ENCODE assay signal across 8 mouse cellular contexts in genomic region chr3:138490034-138490337, GRCm38 (mm10). TPM values are rescaled to one million over a fixed set of nuclear protein-coding genes. Genes with fewer than 3 reads are reported as not detected.
DNase-seq lines count a peak whose midpoint lies in the region; ATAC-seq and TF ChIP-seq lines count a peak whose summit lies in the region.

No protein-coding gene starts in this region.

- no peak for ATAC-seq in heart, embryonic 12.5 days (ENCODE audit: insufficient number of reproducible peaks, low FRiP score)
- ATAC-seq in heart, embryonic 16.5 days (replicated peaks; ENCODE audit: extremely low read depth, insufficient read depth, low FRiP score): no peak

- H3K4me3 ChIP-seq in heart, embryonic 12.5 days: peak overlapping the region; percentile 88
- H3K4me3 ChIP-seq in MEL (ENCODE audit: control insufficient read depth in 1 of 2, insufficient read depth in 1 of 2, low read depth in 2 of 2, low read length in 2 of 2) (peak overlapping the region; percentile 89 to 92), macrophage (ENCODE audit: inconsistent target) (peak overlapping the region; percentile 56)
- H3K4me3 ChIP-seq in heart, embryonic 16.5 days (ENCODE audit: low read length): peak overlapping the region; percentile 94

- H3K36me3 ChIP-seq in heart, embryonic 12.5 days: peaks cover 14% of the 10 kb centered on the region
- H3K36me3 ChIP-seq in MEL (ENCODE audit: control insufficient read depth in 1 of 2, insufficient read depth in 2 of 2, low read length in 2 of 2) (peaks cover 8 to 20% of the 10 kb centered on the region in 2 experiments), macrophage (ENCODE audit: inconsistent target) (no peaks in the 10 kb centered on the region)
- H3K36me3 ChIP-seq in heart, embryonic 16.5 days (ENCODE audit: control insufficient read depth, insufficient read depth): peaks cover 4% of the 10 kb centered on the region; the same call in 1 of the 2 replicates

- no peak for TF ChIP-seq POLR2A in MEL (IDR thresholded peaks at IDR 0.05; ENCODE audit: control insufficient read depth in 1 of 2, insufficient read depth in 1 of 2, low read depth in 1 of 2, low read length in 2 of 2, poor library complexity in 1 of 2)

- intact Hi-C loops in heart, postnatal 36 days (cut with DNase I): loop anchor here (2.0 kb wide), 1 partner anchor 37 kb away; the partner anchor contains the start of gene Eif4e

- peak overlapping the region; percentile 78 for H3K4me2 ChIP-seq in heart, embryonic 12.5 days
- H3K4me2 ChIP-seq in heart, embryonic 16.5 days (ENCODE audit: low read depth, low read length): peak overlapping the region; percentile 72

- no peaks in the 10 kb centered on the region for H3K27me3 ChIP-seq in heart, embryonic 12.5 days (replicated peaks)
- H3K27me3 ChIP-seq in MEL (ENCODE audit: control insufficient read depth in 1 of 2, insufficient read depth in 2 of 2, low read length in 2 of 2): no peaks in the 10 kb centered on the region
- no peaks in the 10 kb centered on the region for H3K27me3 ChIP-seq in heart, embryonic 16.5 days (ENCODE audit: control insufficient read depth, insufficient read depth, low read length)

- no peak for TF ChIP-seq CTCF in MEL (IDR thresholded peaks at IDR 0.05 in 2 of 3, conservative IDR thresholded peaks at IDR 0.05 in 1 of 3; ENCODE audit: control insufficient read depth in 1 of 3, insufficient read depth in 1 of 3, low read depth in 2 of 3, low read length in 3 of 3, poor library complexity in 1 of 3, severe bottlenecking in 1 of 3)

- no peak overlapping the region for H3K27ac ChIP-seq in heart, embryonic 12.5 days (ENCODE audit: poor library complexity, severe bottlenecking)
- peak overlapping the region; percentile 98 for H3K27ac ChIP-seq in MEL (ENCODE audit: control insufficient read depth, low read depth, low read length)
- no peak overlapping the region for H3K27ac ChIP-seq in heart, embryonic 16.5 days (ENCODE audit: low read length)
- peak overlapping the region; percentile 77 for H3K27ac ChIP-seq in macrophage

- DNase-seq in heart, postnatal 36 days: no peak
- DNase-seq in MEL (ENCODE audit: low read depth, low spot score): peak; percentile 64
- no peak for DNase-seq in urinary bladder, adult 2 months (ENCODE audit: low spot score)
- no peak for DNase-seq in adrenal gland, adult 8-10 months
- no peak for DNase-seq in embryo, embryonic 11 days

- H3K79me2 ChIP-seq in MEL (ENCODE audit: control insufficient read depth, insufficient read depth, low read length, poor library complexity) (peaks cover 35% of the 10 kb centered on the region), macrophage (ENCODE audit: inconsistent target) (peaks cover 38% of the 10 kb centered on the region)

- no peak for TF ChIP-seq RAD21 in MEL (IDR thresholded peaks at IDR 0.05; ENCODE audit: low read depth, low read length)

- WGBS in heart, embryonic 12.5 days: 21% methylated on average over 6 of the region's 6 CpGs
- WGBS in heart, embryonic 16.5 days: 15% methylated on average over 6 of the region's 6 CpGs
- WGBS in macrophage (ENCODE audit: missing documents): 17% methylated on average over 6 of the region's 6 CpGs

- H3K9me3 ChIP-seq in heart, embryonic 12.5 days (replicated peaks): peaks cover 4% of the 10 kb centered on the region; the same call in 1 of the 2 replicates
- no peaks in the 10 kb centered on the region for H3K9me3 ChIP-seq in MEL (replicated peaks; ENCODE audit: insufficient read depth, low read length)
- no peaks in the 10 kb centered on the region for H3K9me3 ChIP-seq in heart, embryonic 16.5 days (replicated peaks; ENCODE audit: control insufficient read depth, low read length)

- peak overlapping the region; percentile 63 for H3K9ac ChIP-seq in heart, embryonic 12.5 days
- peak overlapping the region; percentile 98 for H3K9ac ChIP-seq in MEL (ENCODE audit: control insufficient read depth, low read depth, low read length, poor library complexity, severe bottlenecking)
- H3K9ac ChIP-seq in heart, embryonic 16.5 days (ENCODE audit: low read length): peak overlapping the region; percentile 75

- TF ChIP-seq EP300 in MEL (IDR thresholded peaks at IDR 0.05; ENCODE audit: low read depth in 1 of 2, low read length in 2 of 2): no peak

- peaks cover 7% of the 10 kb centered on the region for H3K4me1 ChIP-seq in heart, embryonic 12.5 days (replicated peaks)
- H3K4me1 ChIP-seq in MEL (ENCODE audit: control insufficient read depth in 1 of 2, insufficient read depth in 2 of 2, low read length in 2 of 2): peaks cover 3 to 10% of the 10 kb centered on the region in 2 experiments; a peak in 2 of 4 replicates
- peaks cover 9% of the 10 kb centered on the region for H3K4me1 ChIP-seq in heart, embryonic 16.5 days (ENCODE audit: control insufficient read depth, insufficient read depth, low read length)

TF ChIP-seq in MEL, 35 proteins besides CTCF, POLR2A, EP300 and RAD21:
- TF ChIP-seq KAT2A (conservative IDR thresholded peaks at IDR 0.05; ENCODE audit: low read depth, low read length) (no peak), MYC (IDR thresholded peaks at IDR 0.05; ENCODE audit: low read depth, low read length) (no peak), SIN3A (IDR thresholded peaks at IDR 0.05; ENCODE audit: low read length) (peak; percentile 7; the same call in 1 of the 2 replicates), MEF2A (IDR thresholded peaks at IDR 0.05; ENCODE audit: extremely low read depth, insufficient replicate concordance, low read depth, low read length, poor library complexity, severe bottlenecking) (no peak), HCFC1 (IDR thresholded peaks at IDR 0.05; ENCODE audit: low read depth, low read length) (0 out of 2 replicates have a peak, but pooled peaks have one; percentile 3), RCOR1 (IDR thresholded peaks at IDR 0.05; ENCODE audit: low read depth, low read length) (peak; percentile 4; the same call in 1 of the 2 replicates), MYB (IDR thresholded peaks at IDR 0.05; ENCODE audit: low read depth, low read length) (no peak)

RNA-seq across cellular contexts. Expression of gene Metap1, which starts 0.7 kb away (rescaled TPM):
- 38.8 and 40.9 TPM in 2 replicates for polyA plus RNA-seq in heart, embryonic 12.5 days (2016; fragmentation: Nextera tagmentation; extraction: Ambion mirVana)
- total RNA-seq in heart, postnatal 36 days (2021): 10 to 100 TPM; 39.0 to 39.2 TPM
- 71.0 and 73.1 TPM in 2 replicates for total RNA-seq in MEL (2012; rRNA removed)
- polyA plus RNA-seq in MEL (2012; ENCODE audit: insufficient read depth in 1 of 2, insufficient read length in 2 of 2, low read depth in 1 of 2, low replicate concordance in 2 of 2, missing spikeins in 1 of 2) (10 to 100 TPM; 57.4 to 96.3 TPM), macrophage (2018) (20.2 to 38.0 TPM (median 29.5 TPM) in 3 replicates)
- polyA plus RNA-seq in heart, embryonic 16.5 days (2015; fragmentation: Nextera tagmentation; extraction: Ambion mirVana): 35.6 and 41.4 TPM in 2 replicates
- 100 to 1,000 TPM in 9 of 26 experiments, 10 to 100 TPM in 17; 45.8 to 159 (median 88.1) TPM for total RNA-seq in macrophage (2018; cell fraction: chromatin; rRNA removed)
- 10 to 100 TPM; 16.3 to 28.3 (median 23.1) TPM for total RNA-seq in macrophage (2018; cell fraction: cytosol; rRNA removed)
- total RNA-seq in macrophage (2018; cell fraction: nucleus; rRNA removed): 100 to 1,000 TPM in 1 of 26 experiments, 10 to 100 TPM in 25; 29.1 to 111 (median 68.4) TPM
- polyA plus RNA-seq in urinary bladder, adult 2 months (2012; rRNA removed): 43.1 and 46.9 TPM in 2 replicates
- 10 to 100 TPM; 53.9 to 62.2 (median 59.2) TPM for total RNA-seq in adrenal gland, adult 8-10 months (2022)

RNA-seq across cellular contexts. Expression of gene Eif4e, which starts 36.0 kb away (rescaled TPM):
- 244 and 259 TPM in 2 replicates for polyA plus RNA-seq in heart, embryonic 12.5 days (2016; fragmentation: Nextera tagmentation; extraction: Ambion mirVana)
- 100 to 1,000 TPM; 176 to 192 TPM for total RNA-seq in heart, postnatal 36 days (2021)
- 363 and 364 TPM in 2 replicates for total RNA-seq in MEL (2012; rRNA removed)
- polyA plus RNA-seq in MEL (2012; ENCODE audit: insufficient read depth in 1 of 2, insufficient read length in 2 of 2, low read depth in 1 of 2, low replicate concordance in 2 of 2, missing spikeins in 1 of 2) (100 to 1,000 TPM in 1 of 2 experiments, 10 to 100 TPM in 1; 83.5 to 490 TPM), macrophage (2018) (68.5 to 182 TPM (median 95.8 TPM) in 3 replicates)
- polyA plus RNA-seq in heart, embryonic 16.5 days (2015; fragmentation: Nextera tagmentation; extraction: Ambion mirVana): 252 and 286 TPM in 2 replicates
- 100 to 1,000 TPM in 2 of 26 experiments, 10 to 100 TPM in 24; 18.7 to 150 (median 37.0) TPM for total RNA-seq in macrophage (2018; cell fraction: chromatin; rRNA removed)
- 100 to 1,000 TPM in 11 of 26 experiments, 10 to 100 TPM in 15; 60.9 to 124 (median 88.6) TPM for total RNA-seq in macrophage (2018; cell fraction: cytosol; rRNA removed)
- total RNA-seq in macrophage (2018; cell fraction: nucleus; rRNA removed): 100 to 1,000 TPM in 2 of 26 experiments, 10 to 100 TPM in 24; 20.7 to 114 (median 38.6) TPM
- 86.6 and 98.2 TPM in 2 replicates for polyA plus RNA-seq in urinary bladder, adult 2 months (2012; rRNA removed)
- total RNA-seq in adrenal gland, adult 8-10 months (2022): 100 to 1,000 TPM; 145 to 204 (median 162) TPM

RNA-seq across cellular contexts. Expression of gene Adh5, which starts 47.1 kb away (rescaled TPM):
- 153 and 159 TPM in 2 replicates for polyA plus RNA-seq in heart, embryonic 12.5 days (2016; fragmentation: Nextera tagmentation; extraction: Ambion mirVana)
- total RNA-seq in heart, postnatal 36 days (2021): 10 to 100 TPM; 85.5 to 88.9 TPM
- 127 and 128 TPM in 2 replicates for total RNA-seq in MEL (2012; rRNA removed)
- polyA plus RNA-seq in MEL (2012; ENCODE audit: insufficient read depth in 1 of 2, insufficient read length in 2 of 2, low read depth in 1 of 2, low replicate concordance in 2 of 2, missing spikeins in 1 of 2) (100 to 1,000 TPM; 187 to 351 TPM), macrophage (2018) (51.7 to 94.7 TPM (median 76.1 TPM) in 3 replicates)
- 172 and 191 TPM in 2 replicates for polyA plus RNA-seq in heart, embryonic 16.5 days (2015; fragmentation: Nextera tagmentation; extraction: Ambion mirVana)
- 10 to 100 TPM in 21 of 26 experiments, 1 to 10 TPM in 5; 6.1 to 50.1 (median 23.7) TPM for total RNA-seq in macrophage (2018; cell fraction: chromatin; rRNA removed)
- 10 to 100 TPM; 57.0 to 86.0 (median 71.7) TPM for total RNA-seq in macrophage (2018; cell fraction: cytosol; rRNA removed)
- total RNA-seq in macrophage (2018; cell fraction: nucleus; rRNA removed): 10 to 100 TPM; 15.9 to 57.8 (median 32.3) TPM
- polyA plus RNA-seq in urinary bladder, adult 2 months (2012; rRNA removed): 91.0 and 96.9 TPM in 2 replicates
- 100 to 1,000 TPM; 170 to 219 (median 196) TPM for total RNA-seq in adrenal gland, adult 8-10 months (2022)

Comparison
In these comparisons a context has a peak if more than half of its experiments do, and no peak if none do; other contexts are left out.
1. H3K27ac ChIP-seq: peak in MEL (single experiment) and macrophage (single experiment); none in heart, embryonic 12.5 days (single experiment) and heart, embryonic 16.5 days (single experiment).
2. Peak in every context shown above with its lines, with median percentiles within 50 percentile points of each other: H3K4me3 ChIP-seq and H3K9ac ChIP-seq.